Mouse (Mus musculus): ENCODE results near the gene Azgp1.
"Not testable (repeated sequence)": the region's sequence is repeated elsewhere in the genome, so short reads cannot be mapped to it uniquely, and the experiment has no call there.

Gene Azgp1

GRCm38 (mm10) chr5:137981300-137981699 is at the start of gene Azgp1:
Azgp1 (plus strand) TSS chr5:137981520.
- DNase-seq = no peak

GRCm38 (mm10) chr5:137933934-137934333 is 47.4 kb upstream of the Azgp1 start:
- DNase-seq = not testable (repeated sequence)

- no peak for DNase-seq
These were observed 44.8 kb upstream of the Azgp1 start for GRCm38 (mm10) chr5:137936486-137936885.

DNA sequence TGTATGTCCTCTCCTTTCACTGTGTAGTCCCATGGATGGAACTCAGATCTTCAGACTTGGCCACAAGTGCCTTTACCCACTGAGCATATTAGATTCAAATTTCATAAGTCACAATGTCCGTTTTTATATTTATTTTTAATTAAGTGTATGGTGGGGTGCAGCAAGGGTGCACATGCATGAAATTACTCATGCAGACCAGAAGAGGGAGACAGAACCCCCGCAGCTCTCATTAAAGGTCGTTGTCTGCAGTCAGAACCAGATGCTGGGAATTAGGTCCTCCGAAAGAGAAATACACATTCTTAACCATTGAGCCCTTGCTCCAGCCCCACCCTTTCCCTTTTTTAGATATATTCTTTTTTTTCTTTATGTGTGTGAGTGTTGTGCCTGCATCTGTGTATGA is 44.1 kb upstream of the Azgp1 start:
- DNase-seq = no peak

GRCm38 (mm10) chr5:137940948-137941347 is 40.4 kb upstream of the Azgp1 start:
- DNase-seq = no peak

DNA sequence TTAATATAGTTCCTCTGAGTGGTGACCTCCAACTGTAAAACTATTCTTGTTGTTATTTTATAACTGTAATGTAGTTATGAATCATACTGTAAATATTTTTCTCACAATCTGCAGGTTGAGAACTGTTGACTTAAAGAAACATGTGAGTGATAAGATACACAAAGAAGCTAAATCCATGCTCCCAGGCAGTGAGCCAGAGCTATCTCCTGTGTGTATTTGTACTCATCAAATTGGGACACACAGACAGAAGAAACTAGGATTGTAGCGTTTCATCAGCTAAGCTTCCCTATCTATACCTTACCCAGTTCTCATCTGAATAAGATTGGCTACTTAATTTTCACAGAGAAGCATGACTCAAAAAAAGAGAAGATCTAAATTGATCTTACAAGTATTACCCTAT is 38.2 kb upstream of the Azgp1 start:
- no peak for DNase-seq

DNA sequence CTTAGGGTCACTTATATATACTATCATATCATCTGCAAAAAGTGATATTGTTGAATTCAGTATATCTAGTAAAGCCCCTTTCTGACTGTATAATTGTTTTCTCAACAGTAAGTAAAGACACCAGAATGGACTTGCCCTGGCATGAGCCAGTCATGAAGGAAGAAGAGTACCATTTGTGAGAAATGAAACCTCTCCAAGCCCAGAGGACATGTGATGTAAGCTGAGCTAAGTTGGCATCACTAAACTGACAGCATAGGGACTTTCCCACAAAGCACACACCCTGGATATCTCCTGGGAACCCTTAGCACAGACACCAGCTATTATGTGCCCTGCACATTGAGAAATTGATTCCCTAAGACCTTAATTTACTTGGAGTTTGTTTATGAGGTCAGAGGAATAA is 34.0 kb upstream of the Azgp1 start:
- DNase-seq = no peak

DNA sequence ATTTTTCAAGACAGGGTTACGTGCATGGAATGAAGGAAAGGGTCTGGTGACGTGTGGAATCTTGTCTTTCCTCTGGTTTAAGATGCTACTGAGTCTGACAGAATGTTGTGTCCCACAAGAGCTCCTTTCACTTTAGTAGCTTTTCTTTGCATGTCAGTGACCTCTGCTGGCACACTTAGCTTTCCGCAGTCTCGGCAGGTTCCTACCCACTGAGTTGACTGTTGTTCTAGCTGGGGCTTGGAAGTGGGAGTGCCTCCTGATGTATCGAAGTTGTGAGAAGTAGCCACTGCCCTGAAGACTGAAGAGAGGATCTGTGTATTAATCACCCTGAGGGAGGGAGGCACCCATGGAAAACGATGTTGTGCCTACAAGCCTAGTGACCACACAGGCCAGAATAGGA is 30.1 kb upstream of the Azgp1 start:
- peak; percentile 8 for DNase-seq

- DNase-seq = no peak
These were observed 24.9 kb upstream of the Azgp1 start for GRCm38 (mm10) chr5:137956404-137956803.

- DNase-seq = no peak
These were observed 18.4 kb upstream of the Azgp1 start, which contains the start of gene Gjc3 for GRCm38 (mm10) chr5:137962945-137963344. Gjc3 (minus strand) TSS chr5:137963098.

GRCm38 (mm10) chr5:137966492-137966891 is 14.8 kb upstream of the Azgp1 start:
- DNase-seq = no peak

DNA sequence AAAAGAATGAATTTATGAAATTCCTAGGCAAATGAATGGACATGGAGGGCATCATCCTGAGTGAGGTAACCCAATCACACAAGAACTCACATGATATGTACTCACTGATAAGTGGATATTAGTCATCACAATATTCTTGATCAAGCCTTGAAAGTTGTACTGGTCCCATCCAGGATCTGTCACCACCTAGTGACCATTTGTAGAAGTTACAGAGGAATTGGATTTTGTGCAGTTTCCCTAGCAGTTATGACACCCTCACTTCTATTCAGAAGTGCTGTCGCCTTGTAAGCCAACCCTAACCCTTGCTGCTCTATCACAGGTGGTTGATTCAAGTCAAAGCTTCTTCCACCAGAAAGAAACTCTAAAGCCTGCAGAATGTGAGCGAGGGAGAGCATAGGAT is 8.2 kb upstream of the Azgp1 start:
- DNase-seq = no peak

DNA sequence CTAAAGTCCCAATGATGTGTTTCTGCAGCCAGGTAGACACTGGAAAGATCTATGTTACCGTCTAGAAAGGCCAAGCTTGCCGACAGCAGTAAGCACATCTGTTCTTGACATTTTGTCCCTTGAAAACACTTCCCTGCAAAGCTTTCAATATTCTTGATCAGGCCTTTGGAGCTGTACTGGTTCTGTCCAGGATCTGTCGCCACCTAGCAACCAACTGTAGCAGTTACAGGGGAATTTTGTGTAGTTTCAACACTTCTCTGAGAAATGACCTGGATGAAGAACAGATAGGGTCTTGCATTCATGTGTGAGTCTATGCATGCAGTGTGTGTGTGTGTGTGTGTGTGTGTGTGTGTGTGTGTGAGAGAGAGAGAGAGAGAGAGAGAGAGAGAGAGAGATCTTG is 7.6 kb upstream of the Azgp1 start:
- DNase-seq = peak; percentile 7

DNA sequence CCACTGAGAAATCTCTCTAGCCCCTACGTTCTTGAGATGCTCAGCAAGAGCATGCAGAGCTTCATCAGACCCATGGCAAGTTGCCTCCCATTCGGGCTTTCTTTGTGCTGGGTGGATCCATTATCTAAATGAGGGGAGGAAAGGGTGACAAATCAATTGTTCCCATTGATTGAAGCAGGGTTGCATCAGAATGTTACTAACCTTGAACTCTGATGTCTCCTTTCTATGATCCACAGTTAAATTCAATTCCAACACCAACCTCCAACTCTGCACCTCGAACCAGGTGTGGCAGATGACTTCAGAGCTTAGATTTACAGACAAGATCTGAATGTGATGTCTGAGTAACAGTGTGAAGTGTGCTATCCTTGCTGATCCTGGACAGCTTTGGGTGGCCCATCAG is 6.6 kb upstream of the Azgp1 start:
- DNase-seq = no peak

- no peak for DNase-seq
These were observed 5.9 kb upstream of the Azgp1 start for GRCm38 (mm10) chr5:137975434-137975833.

- no peak for DNase-seq
These were observed 4.0 kb upstream of the Azgp1 start for GRCm38 (mm10) chr5:137977291-137977690.

DNA sequence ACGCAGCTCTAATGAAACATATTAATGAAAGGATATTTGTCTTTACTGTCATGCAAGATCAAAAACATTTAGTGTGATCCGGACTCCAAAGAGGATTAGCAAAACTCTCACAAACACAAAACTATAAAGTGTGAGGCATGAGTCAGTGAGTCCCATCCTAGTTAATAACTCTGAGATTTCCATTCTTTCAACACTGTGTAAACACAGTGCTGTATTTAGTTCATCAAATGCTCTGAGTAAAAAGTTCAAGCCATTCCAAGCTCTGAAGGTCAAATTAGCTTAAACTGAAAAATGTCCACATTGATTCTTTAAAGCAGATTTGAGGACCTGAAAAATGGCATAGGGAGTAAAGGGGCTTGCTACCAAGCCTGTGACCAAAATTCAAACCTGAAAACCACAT is 2.2 kb upstream of the Azgp1 start:
- no peak for DNase-seq

DNA sequence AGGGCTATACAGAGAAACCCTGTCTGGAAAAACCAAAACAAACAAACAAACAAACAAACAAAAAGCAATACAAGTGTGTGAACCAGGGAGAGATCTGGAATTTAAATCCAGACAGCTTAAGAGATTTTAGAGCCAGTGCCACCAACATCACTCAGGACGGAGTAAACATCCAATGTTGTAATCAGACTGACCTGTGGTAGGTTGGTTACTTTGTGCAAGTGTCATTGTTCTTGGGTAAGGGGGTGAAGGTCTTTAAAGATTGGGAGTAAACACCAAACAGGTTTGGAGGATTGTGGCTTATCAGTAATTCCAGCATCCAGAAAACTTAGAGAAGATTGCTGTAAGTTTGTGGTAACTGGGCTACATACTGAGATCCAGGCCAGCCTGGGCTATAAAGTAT is 5.0 kb downstream of the Azgp1 start:
- DNase-seq = no peak

- no peak for DNase-seq
These were observed 28.1 kb downstream of the Azgp1 start for GRCm38 (mm10) chr5:138009437-138009836.

DNA sequence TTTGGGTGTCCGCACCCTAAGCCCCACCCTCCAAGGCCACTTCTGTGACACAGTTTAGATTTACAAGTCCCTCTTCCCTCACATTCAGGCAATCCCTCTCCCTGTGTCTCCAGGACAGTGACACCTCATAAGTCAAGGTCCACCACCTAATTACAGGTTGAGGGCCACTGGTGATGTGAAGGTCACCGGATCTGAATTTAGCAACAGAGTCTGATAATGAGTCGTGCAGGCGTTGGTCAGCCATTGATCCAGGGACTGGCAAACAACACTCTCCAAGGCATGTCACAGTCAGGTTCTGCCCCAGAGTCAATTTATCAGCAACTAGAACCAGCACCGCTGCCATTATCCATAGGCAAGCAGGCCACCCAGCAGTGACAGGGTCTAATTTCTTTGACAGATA is 31.1 kb downstream of the Azgp1 start:
- DNase-seq = no peak

GRCm38 (mm10) chr5:138016530-138016929 is 35.2 kb downstream of the Azgp1 start:
- DNase-seq = no peak

DNA sequence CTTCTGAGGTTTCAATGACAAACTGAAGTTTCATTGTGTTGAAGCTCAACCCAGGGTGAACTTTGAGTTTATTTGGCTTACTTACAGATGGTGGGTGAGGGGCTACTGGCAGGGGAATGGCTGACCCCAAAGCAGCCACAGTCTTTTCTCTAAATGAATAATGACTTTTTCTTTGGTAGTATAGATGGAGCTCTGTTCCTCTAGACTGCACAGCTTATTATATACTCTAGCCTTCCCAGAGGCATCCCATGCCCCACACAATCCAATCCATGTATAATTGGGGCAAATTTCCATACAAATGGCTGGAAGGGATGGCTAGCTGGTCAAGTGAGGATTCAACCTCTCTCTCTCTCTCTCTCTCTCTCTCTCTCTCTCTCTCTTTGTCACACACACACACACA is 35.7 kb downstream of the Azgp1 start:
- DNase-seq = no peak

DNA sequence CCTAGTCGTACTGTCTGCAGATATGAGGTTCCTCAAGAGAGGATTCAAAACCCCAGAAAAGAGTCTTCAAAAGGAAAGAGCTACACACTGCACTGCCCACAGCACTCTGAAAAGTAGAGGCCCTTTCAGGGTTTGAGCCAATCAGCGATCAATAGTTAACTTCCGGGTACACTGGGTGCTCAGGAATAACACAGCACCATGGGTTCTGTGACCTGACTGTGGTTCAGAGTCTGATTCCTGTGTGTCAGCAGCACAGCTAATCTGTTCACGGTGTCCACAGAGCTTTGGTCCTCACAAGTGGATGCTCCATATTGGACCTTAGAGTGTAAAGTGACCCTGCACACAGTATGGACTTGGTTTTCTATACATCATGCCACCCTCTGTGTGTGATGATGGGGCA is 38.3 kb downstream of the Azgp1 start:
- DNase-seq = not testable (repeated sequence)

DNA sequence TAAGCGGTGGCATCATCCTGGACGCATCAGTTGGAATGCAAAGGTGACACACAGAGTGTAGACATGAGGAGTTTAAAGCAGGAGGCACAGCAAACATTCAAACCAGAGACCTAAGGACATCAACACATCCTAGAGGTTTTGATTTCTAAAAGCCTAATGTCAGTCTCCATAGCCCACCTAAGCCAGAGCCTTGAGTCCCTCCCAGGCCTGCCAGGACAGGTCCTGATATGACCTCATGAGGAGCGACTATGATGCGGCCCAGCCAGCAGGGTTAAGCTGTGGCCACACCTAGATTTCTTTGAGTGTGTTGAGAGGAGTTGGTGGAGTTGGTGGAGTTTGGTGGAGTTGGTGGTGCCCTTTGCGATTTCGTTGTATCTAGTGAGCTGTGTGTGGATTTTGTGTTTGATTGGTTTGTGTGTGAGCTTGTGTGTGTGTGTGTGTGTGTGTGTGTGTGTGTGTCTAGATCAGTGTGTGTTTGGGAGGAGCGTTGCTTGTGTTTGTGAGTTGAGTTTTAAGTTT is 39.7 kb downstream of the Azgp1 start, which contains the start of the genes Smok3a and Smok3b:
Gene Smok3a (plus strand): TSS at position 301 of the 519 bp plus-strand sequence.
Gene Smok3b (plus strand): TSS at position 469 of the 519 bp plus-strand sequence.
- DNase-seq = not testable (repeated sequence)
